In the genomic region with DNA sequence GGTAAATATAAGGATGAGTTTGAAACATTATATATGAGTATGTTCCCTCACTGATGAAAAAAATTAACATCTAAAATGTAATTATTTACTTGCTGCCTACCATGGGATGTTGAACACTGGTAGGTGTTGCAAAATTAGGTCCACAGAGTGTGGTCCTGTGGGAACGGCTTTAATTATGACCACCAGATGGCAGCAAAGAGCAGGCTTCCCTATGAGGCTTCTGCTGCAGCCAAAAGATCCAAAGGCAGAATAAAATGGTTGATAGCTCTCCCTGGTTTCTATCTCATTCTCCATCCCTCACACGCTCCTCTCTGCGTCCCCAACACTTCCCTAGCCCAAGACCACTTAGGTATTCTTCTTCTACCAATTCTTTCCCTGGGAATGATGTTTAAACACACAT, we compare ENCODE assay signal across 8 mouse cellular contexts. TPM values are rescaled to one million over a fixed set of nuclear protein-coding genes. Genes with fewer than 3 reads are reported as not detected.
DNase-seq lines count a peak whose midpoint lies in the region; ATAC-seq lines count a peak whose summit lies in the region.

No protein-coding gene starts in this region.

- H3K4me1 ChIP-seq in hindbrain, embryonic 10.5 days (replicated peaks): no peaks in the 10 kb centered on the region
- H3K4me1 ChIP-seq in hindbrain, embryonic 12.5 days: no peaks in the 10 kb centered on the region
- no peaks in the 10 kb centered on the region for H3K4me1 ChIP-seq in heart, embryonic 16.5 days (ENCODE audit: control insufficient read depth, insufficient read depth, low read length)
- H3K4me1 ChIP-seq in midbrain, embryonic 11.5 days (ENCODE audit: control insufficient read depth, insufficient read depth, low read length): no peaks in the 10 kb centered on the region

- no peak overlapping the region for H3K4me2 ChIP-seq in hindbrain, embryonic 12.5 days (replicated peaks)
- H3K4me2 ChIP-seq in heart, embryonic 16.5 days (ENCODE audit: low read depth, low read length): no peak overlapping the region
- no peak overlapping the region for H3K4me2 ChIP-seq in midbrain, embryonic 11.5 days

- no peaks in the 10 kb centered on the region for H3K36me3 ChIP-seq in hindbrain, embryonic 10.5 days
- no peaks in the 10 kb centered on the region for H3K36me3 ChIP-seq in hindbrain, embryonic 12.5 days
- no peaks in the 10 kb centered on the region for H3K36me3 ChIP-seq in heart, embryonic 16.5 days (ENCODE audit: control insufficient read depth, insufficient read depth)
- no peaks in the 10 kb centered on the region for H3K36me3 ChIP-seq in midbrain, embryonic 11.5 days (ENCODE audit: control insufficient read depth, insufficient read depth, low read length)
- no peaks in the 10 kb centered on the region for H3K36me3 ChIP-seq in splenic B cell, adult 2 months (ENCODE audit: control insufficient read depth, insufficient read depth, low read length, poor library complexity, severe bottlenecking)

- no peak overlapping the region for H3K4me3 ChIP-seq in hindbrain, embryonic 10.5 days
- H3K4me3 ChIP-seq in hindbrain, embryonic 12.5 days: no peak overlapping the region
- no peak overlapping the region for H3K4me3 ChIP-seq in heart, embryonic 16.5 days (ENCODE audit: low read length)
- H3K4me3 ChIP-seq in midbrain, embryonic 11.5 days (ENCODE audit: low read depth, low read length): no peak overlapping the region

- H3K27me3 ChIP-seq in hindbrain, embryonic 10.5 days (ENCODE audit: insufficient read depth, poor library complexity, severe bottlenecking): no peaks in the 10 kb centered on the region
- H3K27me3 ChIP-seq in hindbrain, embryonic 12.5 days: no peaks in the 10 kb centered on the region
- no peaks in the 10 kb centered on the region for H3K27me3 ChIP-seq in heart, embryonic 16.5 days (ENCODE audit: control insufficient read depth, insufficient read depth, low read length)
- H3K27me3 ChIP-seq in midbrain, embryonic 11.5 days (ENCODE audit: control insufficient read depth, insufficient read depth, low read length): no peaks in the 10 kb centered on the region
- no peaks in the 10 kb centered on the region for H3K27me3 ChIP-seq in splenic B cell, adult 2 months (ENCODE audit: control insufficient read depth, insufficient read depth, low read length, poor library complexity, severe bottlenecking)

- no peak overlapping the region for H3K9ac ChIP-seq in hindbrain, embryonic 12.5 days
- H3K9ac ChIP-seq in heart, embryonic 16.5 days (ENCODE audit: low read length): no peak overlapping the region
- no peak overlapping the region for H3K9ac ChIP-seq in midbrain, embryonic 11.5 days (ENCODE audit: low read length)

- H3K9me3 ChIP-seq in hindbrain, embryonic 10.5 days: peaks cover 11% of the 10 kb centered on the region
- H3K9me3 ChIP-seq in hindbrain, embryonic 12.5 days (replicated peaks): peaks cover 9% of the 10 kb centered on the region
- H3K9me3 ChIP-seq in heart, embryonic 16.5 days (replicated peaks; ENCODE audit: control insufficient read depth, low read length): no peaks in the 10 kb centered on the region; the same call in 1 of the 2 replicates
- no peaks in the 10 kb centered on the region; the same call in 1 of the 2 replicates for H3K9me3 ChIP-seq in midbrain, embryonic 11.5 days (ENCODE audit: control insufficient read depth, low read length)

- DNase-seq in hindbrain, embryonic 10.5 days (ENCODE audit: low spot score): peak; percentile 54
- peak; percentile 53 for DNase-seq in adrenal gland, adult 2 months
- DNase-seq in embryo, embryonic 10 days (ENCODE audit: low spot score): peak; percentile 82
- DNase-seq in layer of hippocampus, postnatal 25 days (ENCODE audit: extremely low spot score in 1 of 2, low spot score in 1 of 2): peak; percentile 43 to 74
- peak; percentile 96 for DNase-seq in midbrain, embryonic 11.5 days (ENCODE audit: low spot score, missing footprints)
- DNase-seq in splenic B cell, adult 2 months (ENCODE audit: low read depth, low spot score): peak; percentile 72

- no peak for ATAC-seq in hindbrain, embryonic 12.5 days (ENCODE audit: low FRiP score)
- ATAC-seq in heart, embryonic 16.5 days (replicated peaks; ENCODE audit: extremely low read depth, insufficient read depth, low FRiP score): 0 out of 2 replicates have a peak, but pooled peaks have one; percentile 32
- no peak for ATAC-seq in midbrain, embryonic 11.5 days (ENCODE audit: low FRiP score)

- WGBS in hindbrain, embryonic 10.5 days: 22% methylated on average over 3 of the region's 3 CpGs
- 17% methylated on average over 3 of the region's 3 CpGs for WGBS in hindbrain, embryonic 12.5 days
- WGBS in heart, embryonic 16.5 days: 8% methylated on average over 3 of the region's 3 CpGs
- 18% methylated on average over 3 of the region's 3 CpGs for WGBS in midbrain, embryonic 11.5 days

- H3K27ac ChIP-seq in hindbrain, embryonic 10.5 days: no peak overlapping the region
- no peak overlapping the region for H3K27ac ChIP-seq in hindbrain, embryonic 12.5 days
- H3K27ac ChIP-seq in heart, embryonic 16.5 days (ENCODE audit: low read length): no peak overlapping the region
- no peak overlapping the region for H3K27ac ChIP-seq in midbrain, embryonic 11.5 days (ENCODE audit: low read depth, low read length)

RNA-seq across cellular contexts. Expression of a gene that starts 54.6 kb away (rescaled TPM):
- 40.4 and 46.2 TPM in 2 replicates for polyA plus RNA-seq in hindbrain, embryonic 10.5 days (2016; fragmentation: Nextera tagmentation; extraction: Ambion mirVana)
- polyA plus RNA-seq in hindbrain, embryonic 12.5 days (2016; fragmentation: Nextera tagmentation; extraction: Ambion mirVana): 30.9 and 35.0 TPM in 2 replicates
- 1 to 10 TPM; 3.9 to 5.2 TPM for total RNA-seq in adrenal gland, adult 2 months (2021)
- 4.0 and 8.7 TPM in 2 replicates for polyA plus RNA-seq in adrenal gland, adult 2 months (2012; rRNA removed)
- polyA plus RNA-seq in heart, embryonic 16.5 days (2015; fragmentation: Nextera tagmentation; extraction: Ambion mirVana): 21.7 and 23.1 TPM in 2 replicates
- 10 to 100 TPM; 55.9 to 66.8 TPM for total RNA-seq in layer of hippocampus, postnatal 25 days (2021)
- 27.6 and 30.7 TPM in 2 replicates for polyA plus RNA-seq in midbrain, embryonic 11.5 days (2014; fragmentation: Nextera tagmentation; extraction: Ambion mirVana)

RNA-seq across cellular contexts. Expression of a gene that starts 59.0 kb away (rescaled TPM):
- polyA plus RNA-seq in hindbrain, embryonic 10.5 days (2016; fragmentation: Nextera tagmentation; extraction: Ambion mirVana): 12.2 and 14.1 TPM in 2 replicates
- polyA plus RNA-seq in hindbrain, embryonic 12.5 days (2016; fragmentation: Nextera tagmentation; extraction: Ambion mirVana): 20.5 and 20.8 TPM in 2 replicates
- 10 to 100 TPM in 1 of 2 experiments, 1 to 10 TPM in 1; 5.4 to 13.2 TPM for total RNA-seq in adrenal gland, adult 2 months (2021)
- polyA plus RNA-seq in adrenal gland, adult 2 months (2012; rRNA removed): 23.7 and 25.3 TPM in 2 replicates
- polyA plus RNA-seq in heart, embryonic 16.5 days (2015; fragmentation: Nextera tagmentation; extraction: Ambion mirVana): 7.7 and 9.2 TPM in 2 replicates
- total RNA-seq in layer of hippocampus, postnatal 25 days (2021): 100 to 1,000 TPM; 117 to 122 TPM
- 11.4 and 12.4 TPM in 2 replicates for polyA plus RNA-seq in midbrain, embryonic 11.5 days (2014; fragmentation: Nextera tagmentation; extraction: Ambion mirVana)
